Mouse (Mus musculus) kidney, embryonic 16.5 days (tissue): ENCODE data around the gene Rere. TPM values are rescaled to one million over a fixed set of nuclear protein-coding genes. Genes with fewer than 3 reads are reported as not detected.

Experiments
- polyA plus RNA-seq: library from polyadenylated mRNA; unstranded; fragments of >200 nt; fragmentation: Nextera tagmentation; extraction: Ambion mirVana; gene quantifications from 2 replicates; pipeline ENCODE4 v1.2.1, GENCODE M21; 2015

Rere gene
- polyA plus RNA-seq, 1 experiment from 2014 or later, result 30.7 TPM

Other genes starting within 250 kb of the Rere start
- gene Gpr157, start 194.3 kb upstream of the Rere start, polyA plus RNA-seq, result 0.40 and 0.51 TPM in 2 replicates
- 2.2 and 2.5 TPM in 2 replicates for gene Slc2a5, start 162.4 kb upstream of the Rere start, polyA plus RNA-seq
- gene Slc2a7, start 132.7 kb upstream of the Rere start, polyA plus RNA-seq, result not detected in 2 replicates
- gene Car6, start 80.3 kb upstream of the Rere start, polyA plus RNA-seq, result 0.29 TPM in 1 of 2 replicates, not detected in the other
- 1,990 and 2,045 TPM in 2 replicates for gene Eno1, start 44.9 kb upstream of the Rere start, polyA plus RNA-seq